Mouse (Mus musculus) CD8-positive naive resting alpha-beta T cell, adult 2 months (primary cell): ENCODE data around the gene Zdhhc24.
A peak's percentile ranks its signal among the peaks of the same experiment; 100 is the strongest.
"Not testable (repeated sequence)": the region's sequence is repeated elsewhere in the genome, so short reads cannot be mapped to it uniquely, and the experiment has no call there.

ENCODE experiments used
- DNase-seq, 2 experiments: peaks; one replicate each; pipeline ENCODE4 v3.0.0; 2022; ENCODE audit warnings: low read depth in 2 of 2, low spot score in 2 of 2

Gene Zdhhc24

GRCm38 (mm10) chr19:4878405-4879323 lies at the start of gene Zdhhc24:
Gene Zdhhc24 (plus strand): TSS chr19:4878668.
- peak; percentile 88 to 91 for DNase-seq

- DNase-seq, result no peak
Measured at GRCm38 (mm10) chr19:4829156-4829555, 49.3 kb upstream of the Zdhhc24 start.

- DNase-seq, result no peak
Measured at GRCm38 (mm10) chr19:4833977-4834376, 44.5 kb upstream of the Zdhhc24 start.

GRCm38 (mm10) chr19:4836096-4836495 lies 42.4 kb upstream of the Zdhhc24 start:
- no peak for DNase-seq

GRCm38 (mm10) chr19:4837049-4837448 lies 41.4 kb upstream of the Zdhhc24 start:
- DNase-seq, result no peak

- no peak for DNase-seq
Measured at GRCm38 (mm10) chr19:4838526-4839140, 39.8 kb upstream of the Zdhhc24 start.

- peak; percentile 91 to 95 for DNase-seq
Measured at GRCm38 (mm10) chr19:4839149-4839548, 39.3 kb upstream of the Zdhhc24 start, which contains the start of the genes Ccs and Ccdc87. Gene Ccs (minus strand): TSS chr19:4839332. Gene Ccdc87 (plus strand): TSS chr19:4839366.

- no peak for DNase-seq
Measured at GRCm38 (mm10) chr19:4840848-4841247, 37.6 kb upstream of the Zdhhc24 start.

- no peak for DNase-seq
Measured at GRCm38 (mm10) chr19:4842611-4843010, 35.9 kb upstream of the Zdhhc24 start.

GRCm38 (mm10) chr19:4845846-4846245 lies 32.6 kb upstream of the Zdhhc24 start:
- DNase-seq, result no peak

- peak; percentile 9 to 12 for DNase-seq
Measured at GRCm38 (mm10) chr19:4847490-4847889, 31.0 kb upstream of the Zdhhc24 start.

GRCm38 (mm10) chr19:4849800-4850199 lies 28.7 kb upstream of the Zdhhc24 start:
- no peak for DNase-seq

GRCm38 (mm10) chr19:4850281-4850680 lies 28.2 kb upstream of the Zdhhc24 start:
- no peak for DNase-seq

GRCm38 (mm10) chr19:4854552-4855469 lies 23.7 kb upstream of the Zdhhc24 start, which contains the start of gene Ctsf:
Gene Ctsf (plus strand): TSS chr19:4855130.
- DNase-seq, result no peak

- no peak for DNase-seq
Measured at GRCm38 (mm10) chr19:4855470-4855820, 23.0 kb upstream of the Zdhhc24 start.

- no peak for DNase-seq
Measured at GRCm38 (mm10) chr19:4855951-4856350, 22.5 kb upstream of the Zdhhc24 start.

GRCm38 (mm10) chr19:4859081-4859480 lies 19.4 kb upstream of the Zdhhc24 start:
- no peak for DNase-seq

GRCm38 (mm10) chr19:4863048-4863447 lies 15.4 kb upstream of the Zdhhc24 start:
- DNase-seq, result no peak

GRCm38 (mm10) chr19:4865147-4865546 lies 13.3 kb upstream of the Zdhhc24 start:
- no peak for DNase-seq

- not testable (repeated sequence) for DNase-seq
Measured at GRCm38 (mm10) chr19:4874613-4875012, 3.9 kb upstream of the Zdhhc24 start.

GRCm38 (mm10) chr19:4876241-4876640 lies 2.2 kb upstream of the Zdhhc24 start:
- no peak for DNase-seq
